Comparison of ENCODE assay signal across 16 mouse cellular contexts in genomic region chr16:96629623-96630022, GRCm38 (mm10).
"Had no signal": no experiment of that assay in that cellular context is flagged by ENCODE, and none has a peak within 500 bp of the region (broad histone marks: within the 10 kb centered on the region; RNA-seq: fewer than 3 reads in every experiment).

No protein-coding gene starts in this region.

- DNase-seq: lung, adult 18-20 months; lung, embryonic 14.5 days; lung, postnatal 10 days; lung, postnatal 4 days; retina, postnatal 1 day; right cerebral cortex, postnatal 4 days; spleen, adult 18-20 months; thymus, adult 18-20 months; thymus, postnatal 14 days; thymus, postnatal 36 days had no signal

- H3K4me2 ChIP-seq: lung, embryonic 14.5 days; midbrain, embryonic 13.5 days; neural tube, embryonic 13.5 days; neural tube, embryonic 15.5 days had no signal

- H3K9ac ChIP-seq: lung, embryonic 14.5 days; midbrain, embryonic 13.5 days; neural tube, embryonic 13.5 days; neural tube, embryonic 15.5 days had no signal

- H3K4me3 ChIP-seq: midbrain, embryonic 10.5 days; midbrain, embryonic 13.5 days; myocyte; neural tube, embryonic 13.5 days; neural tube, embryonic 15.5 days had no signal

- ATAC-seq: midbrain, embryonic 13.5 days; midbrain, embryonic 16.5 days had no signal

- H3K9me3 ChIP-seq: midbrain, embryonic 10.5 days; midbrain, embryonic 13.5 days; neural tube, embryonic 13.5 days; neural tube, embryonic 15.5 days had no signal

- H3K27ac ChIP-seq: midbrain, embryonic 10.5 days; midbrain, embryonic 13.5 days; neural tube, embryonic 13.5 days; neural tube, embryonic 15.5 days had no signal

- H3K36me3 ChIP-seq: midbrain, embryonic 10.5 days; neural tube, embryonic 13.5 days had no signal

- H3K27me3 ChIP-seq: midbrain, embryonic 13.5 days; neural tube, embryonic 13.5 days; neural tube, embryonic 15.5 days had no signal
